Mouse (Mus musculus): ENCODE measurements around the gene Eml2. TPM values are rescaled to one million over a fixed set of nuclear protein-coding genes. Genes with fewer than 3 reads are reported as not detected.

Eml2 gene
- 8.2 and 8.8 TPM in 2 replicates for polyA plus RNA-seq (2015; fragmentation: Nextera tagmentation; extraction: Ambion mirVana)

DNA sequence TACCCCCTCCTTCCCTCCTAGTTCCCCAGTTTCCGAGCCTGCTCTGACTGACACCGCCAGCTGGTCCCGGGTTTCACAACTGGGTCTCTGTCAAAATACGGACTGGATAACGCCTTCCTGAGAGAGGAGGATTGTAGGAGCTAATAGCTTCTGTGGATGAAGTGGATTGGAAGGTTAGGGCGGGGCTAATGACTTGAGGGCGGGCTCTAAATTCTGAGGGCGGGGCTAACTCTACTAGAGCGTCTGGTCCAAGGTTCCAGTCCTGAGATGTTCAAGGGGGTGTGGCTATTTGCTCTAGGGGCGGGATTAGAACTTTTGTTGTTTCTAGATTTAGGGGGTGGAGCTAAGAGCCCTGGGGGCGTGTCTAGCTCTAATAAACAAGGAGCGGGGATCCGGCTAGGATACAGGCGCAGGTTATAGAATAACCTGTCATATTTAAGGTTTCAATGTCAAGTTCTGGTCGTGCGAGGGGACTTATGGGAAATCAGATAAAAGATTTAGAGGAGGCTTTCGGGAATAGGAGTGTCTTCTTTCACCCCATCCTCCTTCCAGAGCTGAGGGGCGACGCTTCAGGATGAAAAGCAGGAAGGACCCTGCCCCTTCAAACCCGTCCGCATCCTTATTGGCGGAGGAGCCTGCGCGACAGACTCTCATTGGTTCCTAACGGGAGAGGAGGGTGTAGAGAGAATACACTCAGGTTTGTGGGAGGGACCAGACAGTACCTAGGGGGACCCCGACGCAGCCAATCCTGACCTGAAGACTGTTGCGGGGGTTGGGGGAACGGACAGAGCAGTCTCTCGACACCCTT lies at the start of gene Eml2:
TSS of gene Eml2 (plus strand) at position 714 of the 808 bp plus-strand sequence.
- Histone ChIP-seq H3K9ac (peak within 1 kb of the TSS; percentile 83), H3K36me3 (no peaks in the 10 kb centered on the region), H3K27me3 (peaks cover 29% of the 10 kb centered on the region; the same call in 1 of the 2 replicates), H3K9me3 (no peaks in the 10 kb centered on the region), H3K27ac (replicated peaks) (peak within 1 kb of the TSS; percentile 83), H3K4me1 (replicated peaks) (peaks cover 51% of the 10 kb centered on the region), H3K4me3 (peak within 1 kb of the TSS; percentile 78), H3K4me2 (peak within 1 kb of the TSS; percentile 78)
- ATAC-seq (ENCODE audit: low FRiP score, low read depth): peak; percentile 95
- WGBS: 1% methylated on average over 30 of the region's 30 CpGs

- no peak for ATAC-seq (ENCODE audit: low FRiP score, low read depth)
- Histone ChIP-seq H3K4me2 (no peak overlapping the region), H3K4me1 (replicated peaks) (peaks cover 18% of the 10 kb centered on the region), H3K36me3 (no peaks in the 10 kb centered on the region), H3K27ac (replicated peaks) (no peak overlapping the region), H3K9me3 (no peaks in the 10 kb centered on the region), H3K9ac (no peak overlapping the region), H3K4me3 (no peak overlapping the region), H3K27me3 (no peaks in the 10 kb centered on the region)
- WGBS: 92% methylated on average over 5 of the region's 5 CpGs
Measured at GRCm38 (mm10) chr7:19127744-19128143, 48.5 kb upstream of the Eml2 start.

DNA sequence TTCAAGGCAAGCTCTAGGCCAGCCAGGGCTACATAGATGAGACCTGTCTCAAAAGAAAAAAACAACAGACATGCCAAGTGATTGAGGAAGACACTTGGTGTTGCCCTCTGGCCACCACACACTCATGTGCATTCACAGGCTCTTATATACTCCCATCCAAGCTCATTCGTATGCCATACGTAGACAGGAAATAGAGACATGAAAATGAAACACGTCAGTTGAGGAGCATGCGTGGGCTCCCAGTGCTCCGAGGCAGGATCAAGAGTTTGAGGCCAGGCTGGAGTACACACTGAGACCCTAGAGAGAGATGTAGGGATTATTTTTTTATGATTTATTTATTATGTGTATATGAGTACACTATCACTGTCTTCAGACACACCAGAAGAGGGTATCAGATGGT lies 46.8 kb upstream of the Eml2 start:
- Histone ChIP-seq H3K9me3 (no peaks in the 10 kb centered on the region), H3K36me3 (no peaks in the 10 kb centered on the region; the same call in 1 of the 2 replicates), H3K9ac (no peak overlapping the region), H3K27ac (replicated peaks) (no peak overlapping the region), H3K27me3 (no peaks in the 10 kb centered on the region), H3K4me1 (replicated peaks) (peaks cover 18% of the 10 kb centered on the region), H3K4me3 (no peak overlapping the region), H3K4me2 (no peak overlapping the region)
- ATAC-seq (ENCODE audit: low FRiP score, low read depth): no peak
- 91% methylated on average over 5 of the region's 5 CpGs for WGBS

DNA sequence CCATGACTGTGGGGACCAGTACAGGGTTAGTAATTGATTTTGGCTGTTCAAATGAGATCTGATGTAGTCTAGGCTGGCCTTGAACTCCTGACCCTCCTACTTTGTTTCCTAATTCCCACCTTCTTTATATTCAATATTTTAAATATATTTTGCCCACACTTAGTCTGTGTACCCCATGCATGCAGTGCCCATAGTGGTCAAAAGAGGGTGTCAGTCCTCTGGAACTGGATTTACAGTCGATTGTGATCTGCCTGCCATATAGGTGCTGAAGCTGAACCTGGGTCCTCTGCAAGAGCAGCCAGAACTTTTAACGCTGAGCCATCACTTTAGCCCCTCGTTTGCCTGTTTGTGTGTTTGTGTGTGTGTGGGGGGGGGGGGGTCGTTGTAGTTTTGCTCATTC lies 45.6 kb upstream of the Eml2 start:
- Histone ChIP-seq H3K4me2 (peak overlapping the region; percentile 75), H3K27ac (replicated peaks) (peak overlapping the region; percentile 91), H3K4me1 (replicated peaks) (peaks cover 18% of the 10 kb centered on the region), H3K27me3 (no peaks in the 10 kb centered on the region), H3K9ac (peak overlapping the region; percentile 51; the same call in 1 of the 2 replicates), H3K9me3 (no peaks in the 10 kb centered on the region), H3K36me3 (peaks cover 2% of the 10 kb centered on the region; the same call in 1 of the 2 replicates), H3K4me3 (peak overlapping the region; percentile 52)
- WGBS: 35% methylated on average over 4 of the region's 4 CpGs
- ATAC-seq (ENCODE audit: low FRiP score, low read depth): no peak

DNA sequence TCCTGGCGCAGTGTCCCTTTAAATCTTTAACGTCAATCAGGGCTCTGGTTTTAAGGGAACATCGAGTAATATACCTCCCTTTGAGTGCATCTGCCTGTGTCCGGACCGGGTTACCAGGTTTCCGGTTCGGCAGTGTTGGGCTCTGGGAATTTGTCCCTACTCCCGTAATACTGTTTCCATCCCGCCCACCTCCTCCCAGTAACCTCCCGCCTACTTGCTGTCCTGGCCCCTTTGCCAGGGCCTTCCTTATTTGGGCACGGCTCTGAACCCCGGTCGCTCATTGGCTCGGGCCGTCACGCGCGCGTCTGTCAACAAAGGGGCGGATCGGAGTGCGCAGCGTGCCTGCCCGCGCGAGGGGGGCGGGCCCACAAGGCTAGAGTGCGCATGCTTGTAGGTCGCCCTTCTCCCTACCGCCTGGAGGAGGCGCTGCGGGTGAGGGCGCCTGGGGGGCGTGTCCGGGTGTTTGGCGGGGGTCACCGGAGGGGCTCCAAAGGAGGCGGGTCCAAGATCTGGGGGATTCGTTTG lies 44.8 kb upstream of the Eml2 start:
- peak overlapping the region; percentile 51 for H3K9ac ChIP-seq
- peaks cover 6% of the 10 kb centered on the region for H3K36me3 ChIP-seq
- peaks cover 18% of the 10 kb centered on the region for H3K4me1 ChIP-seq (replicated peaks)
- peak overlapping the region; percentile 75 for H3K4me2 ChIP-seq
- peak; percentile 99 for ATAC-seq (ENCODE audit: low FRiP score, low read depth)
- H3K4me3 ChIP-seq: peak overlapping the region; percentile 52
- WGBS: under 1% methylated on average over 39 of the region's 39 CpGs
- H3K27ac ChIP-seq (replicated peaks): peak overlapping the region; percentile 91
- no peaks in the 10 kb centered on the region for H3K9me3 ChIP-seq
- no peaks in the 10 kb centered on the region for H3K27me3 ChIP-seq

- Histone ChIP-seq H3K36me3 (peaks cover 43% of the 10 kb centered on the region), H3K4me2 (no peak overlapping the region), H3K27me3 (no peaks in the 10 kb centered on the region), H3K4me1 (replicated peaks) (peaks cover 7% of the 10 kb centered on the region), H3K9ac (no peak overlapping the region), H3K9me3 (no peaks in the 10 kb centered on the region), H3K27ac (replicated peaks) (no peak overlapping the region), H3K4me3 (no peak overlapping the region)
- no peak for ATAC-seq (ENCODE audit: low FRiP score, low read depth)
- WGBS: 95% methylated on average over 13 of the region's 13 CpGs
Measured at GRCm38 (mm10) chr7:19136168-19136567, 40.1 kb upstream of the Eml2 start.

GRCm38 (mm10) chr7:19136673-19137334 lies 39.4 kb upstream of the Eml2 start:
- Histone ChIP-seq H3K36me3 (peaks cover 45% of the 10 kb centered on the region), H3K27ac (replicated peaks) (no peak overlapping the region)

DNA sequence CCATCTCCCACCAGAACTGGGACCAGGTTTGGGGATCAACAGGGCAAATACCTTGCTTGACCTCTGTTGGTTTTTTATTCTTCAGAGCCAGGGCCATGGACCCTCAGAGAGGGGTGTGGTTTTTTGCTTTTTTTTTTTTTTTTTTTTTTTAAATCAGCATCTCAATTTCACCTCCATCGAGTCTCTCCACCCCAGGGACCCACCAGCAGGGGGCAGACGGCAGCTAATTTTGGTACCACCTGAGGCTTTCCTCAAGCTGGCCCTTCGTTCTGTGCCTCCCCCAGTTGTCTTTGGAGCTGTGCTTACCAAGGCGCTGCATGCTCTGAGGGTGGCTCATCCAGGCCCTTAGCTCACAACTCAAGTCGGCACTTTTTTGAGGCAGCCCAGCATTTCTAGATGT lies 38.8 kb upstream of the Eml2 start:
- H3K9ac ChIP-seq: no peak overlapping the region
- H3K36me3 ChIP-seq: peaks cover 50% of the 10 kb centered on the region

More at GRCm38 (mm10) chr7:19136673-19137334, 39.4 kb upstream of the Eml2 start:
- Histone ChIP-seq H3K4me1 (replicated peaks) (peaks cover 5% of the 10 kb centered on the region), H3K4me3 (no peak overlapping the region), H3K27me3 (no peaks in the 10 kb centered on the region), H3K9ac (no peak overlapping the region), H3K9me3 (no peaks in the 10 kb centered on the region), H3K4me2 (no peak overlapping the region)
- WGBS: 94% methylated on average over 38 of the region's 38 CpGs
- no peak for ATAC-seq (ENCODE audit: low FRiP score, low read depth)

GRCm38 (mm10) chr7:19146793-19147192 lies 29.4 kb upstream of the Eml2 start:
- Histone ChIP-seq H3K4me2 (no peak overlapping the region), H3K27ac (replicated peaks) (no peak overlapping the region), H3K4me1 (replicated peaks) (peaks cover 28% of the 10 kb centered on the region), H3K4me3 (no peak overlapping the region), H3K9ac (no peak overlapping the region), H3K27me3 (no peaks in the 10 kb centered on the region), H3K9me3 (no peaks in the 10 kb centered on the region), H3K36me3 (peaks cover 13% of the 10 kb centered on the region)
- ATAC-seq (ENCODE audit: low FRiP score, low read depth): no peak
- whole genome bisulfite sequencing: 89% methylated on average over 10 of the region's 10 CpGs

More for the DNA sequence above, 38.8 kb upstream of the Eml2 start:
- H3K4me3 ChIP-seq: no peak overlapping the region
- H3K9me3 ChIP-seq: no peaks in the 10 kb centered on the region
- no peak overlapping the region for H3K27ac ChIP-seq (replicated peaks)
- H3K4me2 ChIP-seq: no peak overlapping the region
- no peaks in the 10 kb centered on the region for H3K27me3 ChIP-seq
- no peaks in the 10 kb centered on the region for H3K4me1 ChIP-seq (replicated peaks)
- WGBS: 50% methylated on average over 5 of the region's 5 CpGs
- no peak for ATAC-seq (ENCODE audit: low FRiP score, low read depth)

- ATAC-seq (ENCODE audit: low FRiP score, low read depth): no peak
- Histone ChIP-seq H3K4me2 (peak overlapping the region; percentile 86), H3K36me3 (peaks cover 11% of the 10 kb centered on the region), H3K27me3 (no peaks in the 10 kb centered on the region), H3K4me3 (no peak overlapping the region), H3K9me3 (no peaks in the 10 kb centered on the region), H3K27ac (replicated peaks) (no peak overlapping the region), H3K4me1 (replicated peaks) (peaks cover 28% of the 10 kb centered on the region), H3K9ac (no peak overlapping the region)
- WGBS: 63% methylated on average over 6 of the region's 6 CpGs
Measured at GRCm38 (mm10) chr7:19147497-19148045, 28.6 kb upstream of the Eml2 start.

- peaks cover 19% of the 10 kb centered on the region for H3K36me3 ChIP-seq
- H3K4me2 ChIP-seq: peak overlapping the region; percentile 86
- H3K9ac ChIP-seq: peak overlapping the region; percentile 59
- no peaks in the 10 kb centered on the region for H3K27me3 ChIP-seq
- H3K4me3 ChIP-seq: peak overlapping the region; percentile 62
- WGBS: 13% methylated on average over 20 of the region's 20 CpGs
- H3K4me1 ChIP-seq (replicated peaks): peaks cover 28% of the 10 kb centered on the region
- peak overlapping the region; percentile 86 for H3K27ac ChIP-seq (replicated peaks)
- H3K9me3 ChIP-seq: no peaks in the 10 kb centered on the region
- ATAC-seq (ENCODE audit: low FRiP score, low read depth): no peak
Measured at GRCm38 (mm10) chr7:19148180-19148874, 27.9 kb upstream of the Eml2 start.
